Mouse (Mus musculus): ENCODE measurements at regions not wholly inside any gene's neighbourhood (a gene's known extent, or its start where the extent isn't known, plus 50 kb on each side); places are given as distances from the start of the nearest gene placed in this dataset.

- TF ChIP-seq POLR2A (IDR thresholded peaks at IDR 0.05; ENCODE audit: insufficient read depth, low read depth, low read length) (no peak), EP300 (IDR thresholded peaks at IDR 0.05; ENCODE audit: insufficient read depth, low read depth, low read length) (no peak), CTCF (IDR thresholded peaks at IDR 0.05) (no peak)
Measured at GRCm38 (mm10) chr16:30663055-30663454, 63.5 kb downstream of the Fam43a start.
